Mouse (Mus musculus): ENCODE data around the gene Tmem88b. TPM values are rescaled to one million over a fixed set of nuclear protein-coding genes. Genes with fewer than 3 reads are reported as not detected.
A peak's percentile ranks its signal among the peaks of the same experiment; 100 is the strongest.

Gene Tmem88b
- polyA plus RNA-seq, 2 experiments, result 0.67 to 2.0 TPM

DNA sequence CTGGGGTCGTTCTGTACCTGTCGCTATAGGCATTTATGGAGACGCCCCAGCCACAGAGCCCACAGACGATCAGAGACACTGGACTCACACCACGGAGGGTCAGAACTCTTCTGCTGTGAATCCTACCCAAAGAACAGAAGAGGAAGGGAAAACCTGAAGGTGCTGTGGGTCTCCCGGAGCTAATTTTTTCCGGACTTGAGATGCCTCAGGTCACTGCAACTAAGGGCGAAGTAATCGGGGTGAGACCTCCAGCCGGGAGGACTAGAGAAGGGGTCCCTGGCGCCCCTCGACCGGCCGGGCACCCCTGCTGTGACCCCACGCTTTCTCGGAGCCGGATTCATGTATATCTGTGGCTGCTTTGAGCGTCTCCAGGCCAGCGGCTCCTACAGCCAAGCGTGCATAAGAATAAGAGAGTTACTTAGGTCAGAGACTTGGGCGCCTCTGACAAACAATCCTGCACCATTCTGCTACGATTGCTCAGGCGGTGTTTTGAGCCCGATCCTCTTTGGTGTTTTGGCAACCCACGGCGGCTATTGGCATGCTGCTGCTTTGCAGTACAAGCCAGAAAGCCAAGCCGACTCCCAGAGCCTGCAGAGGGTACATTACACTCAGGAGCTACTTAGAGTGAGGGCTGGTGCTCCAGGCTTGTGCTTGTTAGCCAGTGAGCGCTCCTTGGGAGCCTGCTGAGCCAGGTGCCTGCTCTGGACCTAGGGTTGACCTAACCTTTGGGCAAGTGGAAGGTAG lies 24.1 kb downstream of the Tmem88b start:
- TF ChIP-seq POLR2A (IDR thresholded peaks at IDR 0.05; ENCODE audit: borderline replicate concordance, extremely low read depth, insufficient read depth, insufficient read length), result no peak
- no peak; the same call in 1 of the 2 replicates for ATAC-seq (ENCODE audit: low FRiP score, low read depth)

DNA sequence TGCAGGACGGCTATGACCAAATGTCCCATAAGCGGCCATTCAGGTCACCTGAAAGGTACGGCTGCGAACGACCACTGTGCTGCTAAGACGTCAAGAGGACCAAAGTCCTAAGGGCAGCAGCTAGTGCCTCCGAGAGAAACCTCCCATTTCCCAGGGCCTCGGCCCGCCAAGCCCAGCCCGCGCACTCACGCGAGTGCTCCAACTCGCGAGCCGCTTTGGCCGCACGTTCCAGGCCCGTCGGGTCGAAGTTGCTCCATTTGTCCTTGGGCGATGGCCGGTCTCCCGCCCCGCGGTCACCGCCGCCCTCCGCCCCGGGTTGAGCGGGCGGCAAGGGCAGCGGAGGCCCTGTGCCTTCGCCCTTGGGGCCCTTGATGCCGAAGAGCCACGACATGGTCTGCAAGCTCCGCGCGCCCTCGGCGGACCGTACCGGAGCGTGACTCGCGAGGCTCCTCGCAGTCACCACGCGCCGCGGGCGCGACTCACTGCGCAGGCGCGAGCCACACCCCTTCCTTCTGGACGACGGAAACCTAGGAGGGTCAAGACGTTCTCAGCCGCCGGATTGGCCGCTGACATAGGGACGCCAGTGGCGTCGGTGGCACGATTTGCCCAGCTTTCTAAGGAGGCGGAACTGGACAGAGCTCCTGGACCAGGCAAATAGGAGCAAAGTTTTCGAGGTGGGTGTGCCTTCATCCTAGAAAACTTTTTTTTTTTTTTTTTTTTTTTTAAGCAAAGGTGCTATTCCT lies 24.9 kb downstream of the Tmem88b start, which contains the start of gene Atad3a:
TSS of gene Atad3a (minus strand) at position 481 of the 743 bp plus-strand sequence.
- TF ChIP-seq POLR2A (IDR thresholded peaks at IDR 0.05; ENCODE audit: borderline replicate concordance, extremely low read depth, insufficient read depth, insufficient read length), result peak; percentile 88; the same call in 1 of the 2 replicates
- Histone ChIP-seq H3K27me3 (ENCODE audit: control insufficient read depth, insufficient read depth, low read length) (no peaks in the 10 kb centered on the region), H3K9ac (ENCODE audit: low read depth, low read length, severe bottlenecking) (peak within 1 kb of the TSS; percentile 86), H3K4me2 (replicated peaks; ENCODE audit: low read depth, low read length, severe bottlenecking) (peak within 1 kb of the TSS; percentile 90), H3K4me3 (replicated peaks; ENCODE audit: low read length) (peak within 1 kb of the TSS; percentile 74), H3K4me1 (ENCODE audit: control insufficient read depth, insufficient read depth, low read length) (peaks cover 8% of the 10 kb centered on the region), H3K27ac (replicated peaks; ENCODE audit: low read depth, low read length) (no peak within 1 kb of the TSS; the same call in 1 of the 2 replicates), H3K9me3 (ENCODE audit: control insufficient read depth, low read length) (no peaks in the 10 kb centered on the region), H3K36me3 (ENCODE audit: control insufficient read depth, insufficient read depth, low read length) (peaks cover 16% of the 10 kb centered on the region)
- 2% methylated on average over 66 of the region's 68 CpGs for WGBS
- DNase-seq (ENCODE audit: low spot score) (peak; percentile 97), ATAC-seq (ENCODE audit: low FRiP score, low read depth) (peak; percentile 96)

More for the DNA sequence above, 24.1 kb downstream of the Tmem88b start:
- Histone ChIP-seq H3K4me2 (replicated peaks; ENCODE audit: low read depth, low read length, severe bottlenecking) (peak overlapping the region; percentile 90), H3K27ac (replicated peaks; ENCODE audit: low read depth, low read length) (no peak overlapping the region; the same call in 1 of the 2 replicates), H3K9me3 (ENCODE audit: control insufficient read depth, low read length) (no peaks in the 10 kb centered on the region), H3K4me3 (replicated peaks; ENCODE audit: low read length) (peak overlapping the region; percentile 74), H3K4me1 (ENCODE audit: control insufficient read depth, insufficient read depth, low read length) (peaks cover 8% of the 10 kb centered on the region), H3K9ac (ENCODE audit: low read depth, low read length, severe bottlenecking) (peak overlapping the region; percentile 86), H3K27me3 (ENCODE audit: control insufficient read depth, insufficient read depth, low read length) (no peaks in the 10 kb centered on the region), H3K36me3 (ENCODE audit: control insufficient read depth, insufficient read depth, low read length) (peaks cover 9% of the 10 kb centered on the region; the same call in 1 of the 2 replicates)
- no peak for DNase-seq (ENCODE audit: low spot score)
- 4% methylated on average over 28 of the region's 28 CpGs for WGBS

DNA sequence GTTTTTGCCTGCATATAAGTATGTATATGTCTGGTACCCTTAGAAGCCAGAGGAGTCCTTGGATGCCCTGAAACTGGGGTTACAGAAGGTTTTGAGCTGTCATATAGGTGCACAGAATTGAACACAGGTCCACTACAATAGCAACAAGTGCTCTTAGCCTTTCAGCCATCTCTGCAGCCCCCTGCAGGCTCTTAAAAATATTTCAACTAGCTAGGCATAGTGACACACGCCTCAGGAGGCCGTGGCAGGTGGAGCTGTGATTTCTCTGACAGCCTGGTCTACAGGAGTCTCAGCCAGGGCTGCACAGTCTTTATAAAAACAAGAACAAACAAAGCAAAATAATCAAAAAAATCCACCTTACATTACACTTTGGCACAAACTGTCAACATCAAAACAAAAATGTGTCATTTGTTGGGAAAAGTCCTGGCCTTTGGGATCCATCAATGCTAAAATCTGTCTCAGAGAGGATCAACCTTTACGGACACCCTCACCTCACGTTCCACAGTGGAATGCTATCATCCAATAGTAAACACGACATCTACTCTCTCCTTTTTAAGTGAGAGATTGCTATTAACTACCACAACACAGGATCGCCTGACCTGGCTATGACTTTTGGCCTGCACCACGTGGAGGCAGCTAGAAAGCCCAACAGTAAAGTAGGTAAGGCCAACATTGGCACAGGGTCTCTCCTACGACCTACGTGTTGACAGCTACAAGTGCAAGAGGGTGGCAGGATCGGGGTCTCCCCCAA lies 25.6 kb downstream of the Tmem88b start:
- Histone ChIP-seq H3K36me3 (ENCODE audit: control insufficient read depth, insufficient read depth, low read length) (peaks cover 24% of the 10 kb centered on the region), H3K4me1 (ENCODE audit: control insufficient read depth, insufficient read depth, low read length) (peaks cover 8% of the 10 kb centered on the region), H3K4me2 (replicated peaks; ENCODE audit: low read depth, low read length, severe bottlenecking) (peak overlapping the region; percentile 90), H3K9me3 (ENCODE audit: control insufficient read depth, low read length) (no peaks in the 10 kb centered on the region), H3K27ac (replicated peaks; ENCODE audit: low read depth, low read length) (no peak overlapping the region), H3K27me3 (ENCODE audit: control insufficient read depth, insufficient read depth, low read length) (no peaks in the 10 kb centered on the region), H3K9ac (ENCODE audit: low read depth, low read length, severe bottlenecking) (peak overlapping the region; percentile 86), H3K4me3 (replicated peaks; ENCODE audit: low read length) (peak overlapping the region; percentile 74)
- no peak for TF ChIP-seq POLR2A (IDR thresholded peaks at IDR 0.05; ENCODE audit: borderline replicate concordance, extremely low read depth, insufficient read depth, insufficient read length)
- DNase-seq (ENCODE audit: low spot score), result peak; percentile 64
- WGBS, result 1% methylated on average over 10 of the region's 10 CpGs
- no peak for ATAC-seq (ENCODE audit: low FRiP score, low read depth)

DNA sequence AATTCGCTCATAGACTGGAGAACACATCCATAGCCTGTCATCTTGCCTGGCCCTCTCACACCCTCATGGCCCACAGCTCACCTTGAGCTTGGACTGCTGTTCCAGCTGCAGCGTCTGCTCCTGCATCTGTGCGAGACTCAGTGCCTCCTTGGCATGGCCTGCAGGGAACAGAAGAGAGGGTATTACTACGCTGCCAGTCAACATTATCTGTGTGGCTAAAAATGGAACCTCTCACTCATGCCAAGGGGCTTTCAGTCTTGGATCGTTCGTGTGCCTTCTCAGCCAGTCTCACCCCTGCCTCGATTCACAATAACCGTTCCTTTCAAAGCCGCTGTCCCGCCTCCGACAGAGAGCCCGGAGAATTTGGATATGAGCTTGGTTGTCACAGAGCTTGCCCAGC lies 28.7 kb downstream of the Tmem88b start:
- no peak overlapping the region for H3K4me2 ChIP-seq (replicated peaks; ENCODE audit: low read depth, low read length, severe bottlenecking)

More for the DNA sequence above, 28.7 kb downstream of the Tmem88b start:
- Histone ChIP-seq H3K4me1 (ENCODE audit: control insufficient read depth, insufficient read depth, low read length) (peaks cover 8% of the 10 kb centered on the region), H3K9me3 (ENCODE audit: control insufficient read depth, low read length) (no peaks in the 10 kb centered on the region), H3K27ac (replicated peaks; ENCODE audit: low read depth, low read length) (no peak overlapping the region), H3K27me3 (ENCODE audit: control insufficient read depth, insufficient read depth, low read length) (no peaks in the 10 kb centered on the region), H3K36me3 (ENCODE audit: control insufficient read depth, insufficient read depth, low read length) (peaks cover 50% of the 10 kb centered on the region), H3K9ac (ENCODE audit: low read depth, low read length, severe bottlenecking) (no peak overlapping the region), H3K4me3 (replicated peaks; ENCODE audit: low read length) (no peak overlapping the region)
- 94% methylated on average over 12 of the region's 12 CpGs for WGBS
- DNase-seq (ENCODE audit: low spot score) (no peak), ATAC-seq (ENCODE audit: low FRiP score, low read depth) (no peak)
- no peak for TF ChIP-seq POLR2A (IDR thresholded peaks at IDR 0.05; ENCODE audit: borderline replicate concordance, extremely low read depth, insufficient read depth, insufficient read length)
